Mouse (Mus musculus) C2C12 (cell line): ENCODE data around the gene Slco1c1.

Experiments used
- CTCF ChIP-seq: IDR thresholded peaks from one replicate; pipeline ENCODE4 v1.5.1; 2011; ENCODE audit not compliant: control insufficient read depth, insufficient read depth, insufficient read length
- MAX ChIP-seq: IDR thresholded peaks from one replicate; pipeline ENCODE4 v1.6.1; 2011; ENCODE audit warnings: mild to moderate bottlenecking, control low read depth
- MYOD1 ChIP-seq: IDR thresholded peaks from one replicate; pipeline ENCODE4 v1.6.1; 2011; ENCODE audit warnings: low read depth; ENCODE audit not compliant: control insufficient read depth, insufficient read length
- USF1 ChIP-seq: IDR thresholded peaks from one replicate; pipeline ENCODE4 v1.6.1; 2011; ENCODE audit warnings: low read depth, mild to moderate bottlenecking, control low read depth, moderate library complexity

GRCm38 (mm10) chr6:141523747-141524640 lies at the start of gene Slco1c1:
- TF ChIP-seq MAX (no peak), MYOD1 (no peak), USF1 (no peak), CTCF (no peak)
